Mouse (Mus musculus) c-Kit-negative CD71-positive TER-119-positive erythroid progenitor cells, embryonic 14.5 days (primary cell): ENCODE data around the gene Acsf2.

Source experiments
- DNase-seq: peaks from one replicate; pipeline ENCODE4 v3.0.0-alpha.2; 2013; ENCODE audit warnings: low read depth, low spot score

Acsf2 gene

GRCm38 (mm10) chr11:94548041-94548784 lies 53.5 kb downstream of the Acsf2 start:
- no peak for DNase-seq

GRCm38 (mm10) chr11:94547271-94547670 lies 54.4 kb downstream of the Acsf2 start:
- no peak for DNase-seq

- no peak for DNase-seq
Observed at GRCm38 (mm10) chr11:94546381-94546780, 55.3 kb downstream of the Acsf2 start.

GRCm38 (mm10) chr11:94544422-94544821 lies 57.2 kb downstream of the Acsf2 start:
- DNase-seq = no peak

- no peak for DNase-seq
Observed at GRCm38 (mm10) chr11:94543932-94544331, 57.7 kb downstream of the Acsf2 start.

- no peak for DNase-seq
Observed at GRCm38 (mm10) chr11:94543344-94543743, 58.3 kb downstream of the Acsf2 start.

- no peak for DNase-seq
Observed at GRCm38 (mm10) chr11:94542400-94542799, 59.3 kb downstream of the Acsf2 start.

- no peak for DNase-seq
Observed at GRCm38 (mm10) chr11:94539761-94540160, 61.9 kb downstream of the Acsf2 start.

- no peak for DNase-seq
Observed at GRCm38 (mm10) chr11:94538733-94539292, 62.9 kb downstream of the Acsf2 start.

GRCm38 (mm10) chr11:94533171-94533570 lies 68.5 kb downstream of the Acsf2 start:
- DNase-seq = no peak

- DNase-seq = no peak
Observed at GRCm38 (mm10) chr11:94528879-94529278, 72.8 kb downstream of the Acsf2 start.

GRCm38 (mm10) chr11:94526171-94526879 lies 75.3 kb downstream of the Acsf2 start:
- DNase-seq = no peak

- no peak for DNase-seq
Observed at GRCm38 (mm10) chr11:94521219-94521843, 80.3 kb downstream of the Acsf2 start, which contains the start of gene Mycbpap. TSS of gene Mycbpap (minus strand) at chr11:94521742.

GRCm38 (mm10) chr11:94513452-94513851 lies 88.2 kb downstream of the Acsf2 start:
- no peak for DNase-seq

- DNase-seq = no peak
Observed at GRCm38 (mm10) chr11:94508976-94509375, 92.7 kb downstream of the Acsf2 start.
